27 mouse cellular contexts compared by ENCODE assay signal in the genomic region with DNA sequence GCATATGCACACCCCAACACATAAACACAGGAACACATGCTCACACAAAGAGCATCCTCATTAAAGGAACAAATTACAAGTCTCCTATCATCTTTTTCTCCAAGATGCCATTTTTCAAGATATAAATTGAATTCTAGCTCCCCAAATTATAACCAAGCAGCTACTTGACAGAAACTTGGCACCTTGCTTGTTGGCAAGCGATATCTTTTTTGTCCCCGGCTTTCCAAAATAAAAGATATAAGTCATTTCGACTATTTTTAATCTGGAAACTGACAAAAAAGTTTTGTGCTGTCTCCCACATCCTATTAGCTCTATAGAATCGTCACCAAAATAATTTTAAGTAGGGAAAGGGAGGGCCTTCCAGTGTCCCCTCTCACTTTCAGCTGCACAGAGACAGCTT. TPM values are rescaled to one million over a fixed set of nuclear protein-coding genes. Genes with fewer than 3 reads are reported as not detected.
DNase-seq lines count a peak whose midpoint lies in the region; ATAC-seq and TF ChIP-seq lines count a peak whose summit lies in the region.
"Had no signal": no experiment of that assay in that cellular context is flagged by ENCODE, and none has a peak within 500 bp of the region (broad histone marks: within the 10 kb centered on the region; RNA-seq: fewer than 3 reads in every experiment).

No protein-coding gene starts in this region.

- H3K9ac ChIP-seq in forebrain, embryonic 14.5 days (ENCODE audit: low read length) = no peak overlapping the region
- no peak overlapping the region for H3K9ac ChIP-seq in forebrain, embryonic 13.5 days
- H3K9ac ChIP-seq in hindbrain, embryonic 13.5 days = no peak overlapping the region
- no peak overlapping the region for H3K9ac ChIP-seq in hindbrain, embryonic 14.5 days
- no peak overlapping the region for H3K9ac ChIP-seq in lung, embryonic 14.5 days
- H3K9ac ChIP-seq in neural tube, embryonic 15.5 days (replicated peaks) = no peak overlapping the region
- no peak overlapping the region for H3K9ac ChIP-seq in midbrain, embryonic 11.5 days (ENCODE audit: low read length)
- H3K9ac ChIP-seq: embryonic facial prominence, embryonic 12.5 days; hindbrain, embryonic 12.5 days; limb, embryonic 12.5 days; liver, embryonic 15.5 days; lung, embryonic 15.5 days; midbrain, embryonic 12.5 days had no signal

- no peak for TF ChIP-seq CTCF in lung, embryonic 14.5 days (IDR thresholded peaks at IDR 0.05; ENCODE audit: low read depth)

- no peak overlapping the region for H3K4me3 ChIP-seq in forebrain, embryonic 14.5 days (ENCODE audit: low read depth, low read length)
- no peak overlapping the region for H3K4me3 ChIP-seq in forebrain, embryonic 13.5 days
- no peak overlapping the region for H3K4me3 ChIP-seq in hindbrain, embryonic 13.5 days
- no peak overlapping the region for H3K4me3 ChIP-seq in hindbrain, embryonic 14.5 days (replicated peaks; ENCODE audit: low read length)
- no peak overlapping the region for H3K4me3 ChIP-seq in lung, embryonic 14.5 days (ENCODE audit: low read depth, low read length)
- no peak overlapping the region for H3K4me3 ChIP-seq in neural tube, embryonic 15.5 days (replicated peaks)
- H3K4me3 ChIP-seq in midbrain, embryonic 11.5 days (ENCODE audit: low read depth, low read length) = no peak overlapping the region
- H3K4me3 ChIP-seq: embryonic facial prominence, embryonic 12.5 days; heart, adult 2 months; heart, embryonic 12.5 days; hindbrain, embryonic 12.5 days; limb, embryonic 12.5 days; liver, embryonic 15.5 days; lung, embryonic 15.5 days; midbrain, embryonic 12.5 days; myocyte had no signal

- peak; percentile 32 for DNase-seq in forebrain, embryonic 14.5 days (ENCODE audit: low spot score)
- DNase-seq in hindbrain, embryonic 14.5 days (ENCODE audit: low spot score) = no peak
- DNase-seq in lung, embryonic 14.5 days = peak; percentile 51
- no peak for DNase-seq in lung, postnatal 25 days (ENCODE audit: low spot score)
- DNase-seq in midbrain, embryonic 11.5 days (ENCODE audit: low spot score, missing footprints) = no peak
- DNase-seq: adrenal gland, adult 2 months; cerebellum, adult 11 months; cerebellum, adult 9-10 months; cerebellum, postnatal 36 days; embryo, embryonic 11 days; heart, adult 2 months; heart, postnatal 10 days; kidney, adult 8-10 months; kidney, postnatal 10 days; right cerebral cortex, postnatal 14 days; thymus, postnatal 14 days had no signal

- H3K9me3 ChIP-seq in forebrain, embryonic 14.5 days (replicated peaks; ENCODE audit: control insufficient read depth, low read length) = no peaks in the 10 kb centered on the region
- H3K9me3 ChIP-seq in forebrain, embryonic 13.5 days (replicated peaks) = no peaks in the 10 kb centered on the region
- H3K9me3 ChIP-seq in hindbrain, embryonic 13.5 days = no peaks in the 10 kb centered on the region
- no peaks in the 10 kb centered on the region for H3K9me3 ChIP-seq in hindbrain, embryonic 14.5 days (ENCODE audit: control insufficient read depth, low read length)
- no peaks in the 10 kb centered on the region for H3K9me3 ChIP-seq in lung, embryonic 14.5 days (ENCODE audit: low read depth, low read length)
- H3K9me3 ChIP-seq in neural tube, embryonic 15.5 days (replicated peaks) = no peaks in the 10 kb centered on the region
- H3K9me3 ChIP-seq in midbrain, embryonic 11.5 days (ENCODE audit: control insufficient read depth, low read length) = no peaks in the 10 kb centered on the region
- H3K9me3 ChIP-seq: embryonic facial prominence, embryonic 12.5 days; heart, embryonic 12.5 days; hindbrain, embryonic 12.5 days; limb, embryonic 12.5 days; liver, embryonic 15.5 days; lung, embryonic 15.5 days; midbrain, embryonic 12.5 days had no signal

- H3K4me2 ChIP-seq in forebrain, embryonic 14.5 days (ENCODE audit: low read length) = no peak overlapping the region
- H3K4me2 ChIP-seq in forebrain, embryonic 13.5 days = no peak overlapping the region
- no peak overlapping the region for H3K4me2 ChIP-seq in hindbrain, embryonic 13.5 days
- no peak overlapping the region for H3K4me2 ChIP-seq in hindbrain, embryonic 14.5 days (replicated peaks)
- H3K4me2 ChIP-seq in lung, embryonic 14.5 days = no peak overlapping the region
- no peak overlapping the region for H3K4me2 ChIP-seq in neural tube, embryonic 15.5 days
- H3K4me2 ChIP-seq in midbrain, embryonic 11.5 days = no peak overlapping the region
- H3K4me2 ChIP-seq: embryonic facial prominence, embryonic 12.5 days; heart, embryonic 12.5 days; hindbrain, embryonic 12.5 days; limb, embryonic 12.5 days; liver, embryonic 15.5 days; lung, embryonic 15.5 days; midbrain, embryonic 12.5 days had no signal

- H3K4me1 ChIP-seq in forebrain, embryonic 14.5 days (ENCODE audit: control insufficient read depth, insufficient read depth, low read length) = peaks cover 25% of the 10 kb centered on the region
- H3K4me1 ChIP-seq in forebrain, embryonic 13.5 days = peaks cover 56% of the 10 kb centered on the region
- H3K4me1 ChIP-seq in hindbrain, embryonic 13.5 days (replicated peaks) = peaks cover 61% of the 10 kb centered on the region
- peaks cover 42% of the 10 kb centered on the region for H3K4me1 ChIP-seq in hindbrain, embryonic 14.5 days (replicated peaks; ENCODE audit: control insufficient read depth, insufficient read depth, low read length)
- H3K4me1 ChIP-seq in lung, embryonic 14.5 days (ENCODE audit: insufficient read depth) = peaks cover 12% of the 10 kb centered on the region; the same call in 1 of the 2 replicates
- peaks cover 50% of the 10 kb centered on the region for H3K4me1 ChIP-seq in neural tube, embryonic 15.5 days
- H3K4me1 ChIP-seq in midbrain, embryonic 11.5 days (ENCODE audit: control insufficient read depth, insufficient read depth, low read length) = peaks cover 15% of the 10 kb centered on the region

- H3K27ac ChIP-seq in forebrain, embryonic 14.5 days (ENCODE audit: low read depth, low read length) = 0 out of 2 replicates have a peak overlapping the region, but pooled peaks have one; percentile 29
- H3K27ac ChIP-seq in forebrain, embryonic 13.5 days = no peak overlapping the region
- 0 out of 2 replicates have a peak overlapping the region, but pooled peaks have one; percentile 4 for H3K27ac ChIP-seq in hindbrain, embryonic 13.5 days
- H3K27ac ChIP-seq in hindbrain, embryonic 14.5 days = no peak overlapping the region; the same call in 1 of the 2 replicates
- H3K27ac ChIP-seq in lung, embryonic 14.5 days (ENCODE audit: low read depth) = no peak overlapping the region
- H3K27ac ChIP-seq in neural tube, embryonic 15.5 days (replicated peaks) = peak overlapping the region; percentile 13; the same call in 1 of the 2 replicates
- H3K27ac ChIP-seq in midbrain, embryonic 11.5 days (ENCODE audit: low read depth, low read length) = no peak overlapping the region
- H3K27ac ChIP-seq: embryonic facial prominence, embryonic 12.5 days; heart, adult 2 months; hindbrain, embryonic 12.5 days; limb, embryonic 12.5 days; liver, embryonic 15.5 days; lung, embryonic 15.5 days; midbrain, embryonic 12.5 days had no signal

- H3K27me3 ChIP-seq in forebrain, embryonic 14.5 days (replicated peaks; ENCODE audit: control insufficient read depth, insufficient read depth, low read length) = no peaks in the 10 kb centered on the region
- no peaks in the 10 kb centered on the region for H3K27me3 ChIP-seq in forebrain, embryonic 13.5 days
- no peaks in the 10 kb centered on the region for H3K27me3 ChIP-seq in hindbrain, embryonic 13.5 days
- H3K27me3 ChIP-seq in hindbrain, embryonic 14.5 days (ENCODE audit: control insufficient read depth, insufficient read depth, low read length) = no peaks in the 10 kb centered on the region
- H3K27me3 ChIP-seq in lung, embryonic 14.5 days (ENCODE audit: insufficient read depth, low read length) = no peaks in the 10 kb centered on the region
- no peaks in the 10 kb centered on the region for H3K27me3 ChIP-seq in neural tube, embryonic 15.5 days (replicated peaks)
- no peaks in the 10 kb centered on the region for H3K27me3 ChIP-seq in midbrain, embryonic 11.5 days (ENCODE audit: control insufficient read depth, insufficient read depth, low read length)
- H3K27me3 ChIP-seq: embryonic facial prominence, embryonic 12.5 days; heart, embryonic 12.5 days; hindbrain, embryonic 12.5 days; limb, embryonic 12.5 days; liver, embryonic 15.5 days; lung, embryonic 15.5 days; midbrain, embryonic 12.5 days had no signal

- no peak; the same call in 1 of the 2 replicates for ATAC-seq in forebrain, embryonic 14.5 days
- no peak for ATAC-seq in forebrain, embryonic 13.5 days
- no peak for ATAC-seq in hindbrain, embryonic 13.5 days (ENCODE audit: low FRiP score)
- no peak for ATAC-seq in hindbrain, embryonic 14.5 days (ENCODE audit: low FRiP score)
- ATAC-seq in lung, embryonic 14.5 days (ENCODE audit: insufficient read depth) = no peak
- no peak for ATAC-seq in neural tube, embryonic 15.5 days (ENCODE audit: low FRiP score)
- no peak for ATAC-seq in midbrain, embryonic 11.5 days (ENCODE audit: low FRiP score)

- 88% methylated on average over 4 of the region's 4 CpGs for WGBS in forebrain, embryonic 14.5 days
- WGBS in forebrain, embryonic 13.5 days = 89% methylated on average over 4 of the region's 4 CpGs
- 93% methylated on average over 4 of the region's 4 CpGs for WGBS in hindbrain, embryonic 13.5 days
- WGBS in hindbrain, embryonic 14.5 days = 89% methylated on average over 4 of the region's 4 CpGs
- WGBS in lung, embryonic 14.5 days = 45% methylated on average over 4 of the region's 4 CpGs
- 86% methylated on average over 4 of the region's 4 CpGs for WGBS in neural tube, embryonic 15.5 days
- WGBS in midbrain, embryonic 11.5 days = 92% methylated on average over 4 of the region's 4 CpGs

- peaks cover 15% of the 10 kb centered on the region for H3K36me3 ChIP-seq in forebrain, embryonic 14.5 days (ENCODE audit: control insufficient read depth, insufficient read depth, low read length)
- peaks cover 12% of the 10 kb centered on the region for H3K36me3 ChIP-seq in forebrain, embryonic 13.5 days (ENCODE audit: poor library complexity, severe bottlenecking)
- peaks cover 15% of the 10 kb centered on the region for H3K36me3 ChIP-seq in hindbrain, embryonic 13.5 days
- H3K36me3 ChIP-seq in hindbrain, embryonic 14.5 days (replicated peaks; ENCODE audit: control insufficient read depth, insufficient read depth) = peaks cover 22% of the 10 kb centered on the region
- peaks cover 25% of the 10 kb centered on the region for H3K36me3 ChIP-seq in lung, embryonic 14.5 days (ENCODE audit: insufficient read depth)
- peaks cover under 1% of the 10 kb centered on the region; the same call in 1 of the 2 replicates for H3K36me3 ChIP-seq in neural tube, embryonic 15.5 days
- H3K36me3 ChIP-seq in midbrain, embryonic 11.5 days (ENCODE audit: control insufficient read depth, insufficient read depth, low read length) = peaks cover 5% of the 10 kb centered on the region
- H3K36me3 ChIP-seq: liver, embryonic 15.5 days had no signal

RNA-seq across cellular contexts. Expression of a gene that starts 53.1 kb away (rescaled TPM):
- 10.2 and 12.2 TPM in 2 replicates for polyA plus RNA-seq in forebrain, embryonic 14.5 days (2014; fragmentation: Nextera tagmentation; extraction: Ambion mirVana)
- 10.2 and 10.3 TPM in 2 replicates for polyA plus RNA-seq in forebrain, embryonic 13.5 days (2015; fragmentation: Nextera tagmentation; extraction: Ambion mirVana)
- 12.5 and 12.7 TPM in 2 replicates for polyA plus RNA-seq in hindbrain, embryonic 13.5 days (2015; fragmentation: Nextera tagmentation; extraction: Ambion mirVana)
- 15.5 and 15.6 TPM in 2 replicates for polyA plus RNA-seq in hindbrain, embryonic 14.5 days (2014; fragmentation: Nextera tagmentation; extraction: Ambion mirVana)
- polyA plus RNA-seq in lung, embryonic 14.5 days (2014; fragmentation: Nextera tagmentation; extraction: Ambion mirVana) = 9.5 and 10.1 TPM in 2 replicates
- polyA plus RNA-seq in neural tube, embryonic 15.5 days (2015; fragmentation: Nextera tagmentation; extraction: Ambion mirVana) = 10.1 and 10.4 TPM in 2 replicates
- 9.5 TPM in 2 replicates for polyA plus RNA-seq in midbrain, embryonic 11.5 days (2014; fragmentation: Nextera tagmentation; extraction: Ambion mirVana)

Comparison
In these comparisons a context has a peak if more than half of its experiments do, and no peak if none do; other contexts are left out.
1. DNase-seq: peak in forebrain, embryonic 14.5 days (single experiment) and lung, embryonic 14.5 days (single experiment); none in hindbrain, embryonic 14.5 days (single experiment), lung, postnatal 25 days (single experiment) and midbrain, embryonic 11.5 days (single experiment).
2. H3K27ac ChIP-seq: peak in forebrain, embryonic 14.5 days (single experiment), hindbrain, embryonic 13.5 days (single experiment) and neural tube, embryonic 15.5 days (single experiment); none in forebrain, embryonic 13.5 days (single experiment), hindbrain, embryonic 14.5 days (single experiment), lung, embryonic 14.5 days (single experiment) and midbrain, embryonic 11.5 days (single experiment).